Mouse (Mus musculus): ENCODE results near the gene Rbfox1.
A peak's percentile ranks its signal among the peaks of the same experiment; 100 is the strongest.

Gene Rbfox1

DNA sequence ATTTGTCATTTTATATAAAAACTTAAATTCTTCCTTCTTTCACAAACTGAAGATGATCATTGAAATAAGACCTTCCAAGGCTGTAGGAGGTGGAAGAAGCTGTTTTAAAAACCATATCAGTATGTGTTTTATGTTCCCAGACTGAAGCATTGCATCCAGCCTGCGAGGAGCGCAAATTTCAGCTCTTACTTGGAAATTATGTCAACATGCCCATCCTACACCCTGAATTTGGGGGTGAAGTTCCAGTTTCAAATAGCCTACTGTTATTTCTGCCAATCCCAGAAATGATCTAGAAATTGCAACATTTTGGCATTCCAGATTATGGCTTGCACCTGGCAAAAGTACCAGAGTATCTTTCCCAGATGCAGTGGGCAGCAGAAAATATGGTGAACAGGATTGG, 1290.8 kb downstream of the Rbfox1 start:
- DNase-seq: no peak

DNA sequence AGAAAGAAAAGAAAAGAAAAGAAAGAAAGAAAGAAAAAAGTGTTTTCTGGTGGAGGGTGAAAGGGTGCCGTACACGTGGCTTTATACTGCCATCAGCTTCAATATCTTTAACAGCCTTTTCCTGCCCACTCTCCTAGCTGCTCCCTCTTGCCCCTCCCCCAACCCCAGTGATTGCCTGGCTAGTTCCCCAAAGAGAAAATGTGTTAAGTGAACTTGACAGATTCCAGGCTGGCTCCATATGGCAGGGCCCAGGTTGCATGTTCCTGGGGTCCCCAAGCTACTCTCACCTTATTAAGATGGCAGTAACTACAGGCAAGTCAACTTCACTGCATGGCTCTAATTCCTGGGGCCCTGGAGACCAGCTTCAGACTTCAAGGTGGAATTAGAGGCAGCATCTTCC, 1302.6 kb downstream of the Rbfox1 start:
- DNase-seq: no peak

DNA sequence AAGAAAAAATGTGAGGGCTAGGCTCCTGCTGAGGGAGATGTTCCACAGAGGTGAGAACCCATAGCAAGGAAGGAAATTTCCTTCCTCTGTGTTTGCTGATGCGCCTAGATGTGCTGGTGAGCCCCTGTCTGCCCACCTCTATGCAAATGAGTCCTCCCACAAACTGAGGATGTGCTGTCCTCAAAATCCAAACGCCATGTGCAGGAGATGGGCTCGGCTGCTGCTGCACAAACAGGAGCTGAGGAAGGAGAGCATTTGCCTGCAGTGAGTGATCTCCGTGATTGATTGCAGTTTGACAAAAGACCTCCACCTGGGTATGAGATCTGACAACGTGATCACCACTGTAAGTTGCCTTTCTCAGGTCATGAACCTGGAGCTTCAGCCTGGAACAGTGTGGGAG, 1308.4 kb downstream of the Rbfox1 start:
- no peak for DNase-seq

DNA sequence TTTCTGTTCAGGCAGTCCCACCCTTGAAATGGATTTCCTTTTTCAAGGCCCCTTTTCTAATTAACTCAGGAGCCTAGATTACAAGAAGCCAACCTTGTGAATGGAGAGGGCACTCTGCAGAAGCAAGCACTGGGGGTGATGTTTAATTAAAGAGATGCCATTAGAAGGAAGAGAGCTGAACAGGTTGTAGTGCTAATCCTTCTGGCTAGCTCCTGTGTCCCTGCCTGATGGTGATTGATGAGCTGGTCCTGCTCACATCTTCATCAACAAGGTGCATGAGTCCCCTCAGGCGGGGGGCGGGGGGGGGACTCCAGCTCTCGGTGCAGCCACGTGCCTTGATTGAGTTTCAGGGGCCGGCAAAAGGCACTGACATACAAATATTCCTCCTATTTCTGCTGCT, 1312.8 kb downstream of the Rbfox1 start:
- DNase-seq: no peak

DNA sequence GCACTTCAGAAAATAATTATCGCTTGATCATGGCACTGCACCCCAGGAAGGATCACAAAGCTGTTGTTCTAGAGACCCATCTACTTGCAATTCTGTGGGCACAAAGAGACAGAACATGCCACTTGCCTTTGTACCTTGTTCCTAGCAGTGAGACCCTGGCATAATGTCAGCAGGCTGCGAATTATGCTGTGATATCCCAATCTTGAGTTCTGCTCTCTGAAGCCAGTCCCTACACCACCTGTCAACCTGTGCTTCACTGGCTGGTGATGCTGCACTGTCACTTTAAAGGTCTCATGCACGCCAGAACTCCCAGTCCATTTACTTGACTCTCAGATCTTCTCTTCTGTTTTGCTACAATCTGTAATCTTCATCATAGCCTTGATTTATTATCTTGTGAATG, 1315.1 kb downstream of the Rbfox1 start:
- DNase-seq: no peak

DNA sequence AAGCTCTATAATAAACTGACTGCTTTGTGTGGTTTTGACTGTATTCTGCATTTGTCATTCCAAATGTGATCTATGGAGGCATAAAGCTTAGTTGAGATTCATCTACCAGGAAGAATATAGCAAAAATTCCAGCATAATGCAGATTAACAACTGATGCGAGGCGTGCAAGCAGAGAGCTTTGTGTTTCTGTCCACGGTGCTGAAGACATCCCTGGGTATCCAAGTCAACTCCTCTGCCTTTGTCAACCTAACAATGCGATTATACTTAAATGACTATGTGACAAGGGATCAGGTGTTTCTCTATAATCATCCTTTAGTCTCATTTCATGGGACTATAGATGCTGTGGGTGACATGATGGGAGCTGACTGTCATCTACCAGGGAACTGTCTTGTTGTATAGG, 1316.7 kb downstream of the Rbfox1 start:
- DNase-seq: no peak

DNA sequence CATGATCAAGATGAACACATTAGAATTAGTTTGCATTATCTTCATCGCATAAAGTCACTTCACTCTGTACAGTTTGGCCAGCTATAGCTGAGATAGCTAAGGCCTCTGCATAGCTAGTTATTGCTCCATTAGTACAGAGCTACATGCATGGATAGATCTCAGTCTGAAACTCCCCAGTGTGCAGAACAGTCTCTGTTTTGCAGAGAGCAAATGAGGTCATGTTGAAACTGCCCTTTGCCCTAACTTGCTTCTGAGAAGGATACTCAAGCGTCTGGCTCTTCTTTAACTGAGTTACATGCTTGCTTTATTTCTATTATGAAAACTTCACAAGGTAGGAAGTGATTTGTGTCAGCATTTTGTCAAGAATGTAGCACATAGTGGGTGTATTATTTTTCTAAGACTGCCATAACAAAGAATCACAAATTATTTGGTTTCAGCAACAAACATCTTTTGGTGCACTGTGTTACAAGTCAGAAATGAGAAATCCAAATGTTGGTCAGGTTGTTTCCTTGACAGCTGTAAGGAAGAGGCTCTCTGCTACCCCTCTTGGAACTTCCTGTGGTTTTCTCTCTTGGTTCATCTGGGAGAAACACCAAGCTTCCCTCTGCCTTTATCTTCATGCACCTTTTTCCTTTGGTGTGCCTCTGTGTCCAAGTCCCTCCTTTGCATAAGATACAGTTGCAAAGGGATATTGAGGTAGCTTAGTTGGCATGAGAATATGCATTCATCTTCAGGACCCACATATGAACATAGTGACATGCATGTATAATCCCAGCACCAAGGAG, 1321.2 kb downstream of the Rbfox1 start:
- DNase-seq: no peak

DNA sequence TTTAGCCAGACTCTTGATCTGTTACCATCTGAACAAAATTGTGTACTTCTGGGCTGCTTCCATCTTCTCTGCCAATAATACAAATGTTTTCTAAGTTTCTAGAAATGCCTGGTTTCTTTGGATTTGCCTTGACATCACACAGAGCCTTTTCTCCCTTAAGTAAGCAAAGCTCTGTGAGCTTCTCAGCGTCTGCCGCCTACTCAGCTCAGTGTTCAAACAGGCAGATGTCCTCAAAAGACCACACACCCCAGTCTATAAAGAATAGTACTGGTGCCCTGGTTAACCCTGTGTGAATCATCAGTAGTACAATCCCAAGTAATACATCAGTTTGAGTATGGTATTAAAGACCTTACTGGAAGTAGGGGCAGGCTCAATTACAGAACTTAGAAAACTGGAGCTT, 1322.4 kb downstream of the Rbfox1 start:
- DNase-seq: no peak

DNA sequence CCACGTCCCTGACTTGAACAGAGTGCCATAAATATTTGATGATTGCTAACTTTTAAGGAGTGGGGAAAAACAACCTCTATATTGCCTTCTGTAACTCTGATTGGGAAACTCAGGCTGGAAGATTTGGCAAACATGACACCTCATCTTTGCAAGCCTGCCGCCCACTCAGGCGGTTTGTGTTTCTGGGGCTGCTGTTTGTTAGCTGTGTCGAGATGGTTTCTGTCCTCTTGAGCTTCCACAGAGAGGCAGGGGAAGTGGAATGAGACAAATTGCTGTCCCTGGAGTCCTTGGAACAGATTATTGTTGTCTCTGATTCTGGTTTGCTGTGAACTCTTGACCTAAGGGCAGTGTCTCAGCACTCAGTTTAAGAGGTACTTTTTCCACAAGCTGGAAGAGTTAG, 1327.6 kb downstream of the Rbfox1 start:
- peak in 1 of 2 experiments; percentile 10 for DNase-seq

DNA sequence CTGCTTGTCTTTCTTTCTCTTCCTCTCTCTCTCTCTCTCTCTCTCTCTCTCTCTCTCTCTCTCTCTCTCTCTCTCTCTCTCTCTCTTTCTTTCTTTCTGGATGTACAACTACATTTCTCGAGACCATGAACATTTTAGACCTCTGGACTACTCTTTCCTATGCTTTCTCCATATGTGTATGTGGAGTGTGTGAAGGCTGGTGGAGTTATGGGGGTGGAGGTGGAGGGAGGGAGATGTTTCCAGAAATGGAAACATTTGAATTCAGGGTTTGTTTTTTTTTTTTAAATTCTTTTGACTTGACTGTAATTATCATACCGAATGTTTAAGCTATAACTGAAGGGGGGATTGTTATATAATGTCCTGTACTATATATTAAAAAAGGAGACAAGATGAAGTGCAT, 1338.1 kb downstream of the Rbfox1 start:
- no peak for DNase-seq

DNA sequence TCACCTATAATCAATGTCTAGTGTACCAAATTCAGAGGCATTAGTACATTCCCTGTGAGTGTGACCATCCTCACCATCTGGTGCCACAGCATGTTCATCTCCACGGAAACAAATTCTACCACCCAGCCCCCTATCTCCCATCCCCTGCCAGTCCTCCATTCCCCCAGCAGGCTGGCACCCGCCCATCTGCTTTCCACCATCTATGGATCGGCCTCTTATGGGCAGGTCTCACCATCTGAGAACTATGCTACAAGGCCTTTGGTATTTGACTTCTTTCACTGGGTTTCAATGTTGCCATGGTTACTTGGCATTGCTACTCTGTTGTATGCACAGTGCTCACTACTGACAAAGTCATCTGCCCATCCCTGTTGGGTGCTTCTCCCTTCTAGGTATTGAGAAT, 1340.8 kb downstream of the Rbfox1 start:
- DNase-seq: no peak

DNA sequence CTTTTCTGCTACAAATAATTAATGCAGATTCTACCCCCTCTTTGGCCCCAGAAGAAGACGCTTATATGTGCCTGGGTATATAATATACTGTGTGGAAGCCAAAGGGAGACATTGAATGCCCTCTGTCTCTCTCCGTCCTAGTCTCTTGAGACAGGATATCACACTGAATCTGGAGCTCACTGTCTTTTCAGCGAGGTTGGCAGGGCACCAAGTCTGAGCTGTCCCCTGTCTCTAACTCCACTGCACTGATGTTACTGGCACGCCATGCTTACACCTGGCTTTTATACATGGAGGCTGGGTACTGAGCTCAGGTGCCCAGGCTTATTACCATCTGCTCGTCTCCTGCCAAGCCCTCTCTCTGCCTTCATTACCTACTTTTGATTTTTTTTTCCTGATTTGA, 1343.1 kb downstream of the Rbfox1 start:
- no peak for DNase-seq

DNA sequence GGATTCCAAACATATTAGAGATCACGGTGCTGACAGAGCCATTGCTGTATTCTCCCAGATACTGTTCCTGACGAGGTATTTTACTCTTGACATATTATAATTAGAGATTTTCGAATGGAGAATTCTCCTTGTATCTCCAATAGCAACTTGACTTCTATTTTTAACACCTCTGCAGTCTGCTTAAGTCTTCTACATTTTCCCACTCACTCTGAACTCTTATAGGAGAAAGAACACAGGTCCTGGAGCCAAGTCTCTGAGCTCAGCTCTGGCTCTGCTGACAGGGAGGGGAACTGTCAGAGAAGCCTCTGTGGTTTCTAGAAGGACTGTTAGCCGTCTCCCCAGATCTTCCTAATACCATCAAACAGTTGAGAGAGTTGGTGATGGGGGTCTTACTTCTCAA, 1344.1 kb downstream of the Rbfox1 start:
- DNase-seq: no peak

DNA sequence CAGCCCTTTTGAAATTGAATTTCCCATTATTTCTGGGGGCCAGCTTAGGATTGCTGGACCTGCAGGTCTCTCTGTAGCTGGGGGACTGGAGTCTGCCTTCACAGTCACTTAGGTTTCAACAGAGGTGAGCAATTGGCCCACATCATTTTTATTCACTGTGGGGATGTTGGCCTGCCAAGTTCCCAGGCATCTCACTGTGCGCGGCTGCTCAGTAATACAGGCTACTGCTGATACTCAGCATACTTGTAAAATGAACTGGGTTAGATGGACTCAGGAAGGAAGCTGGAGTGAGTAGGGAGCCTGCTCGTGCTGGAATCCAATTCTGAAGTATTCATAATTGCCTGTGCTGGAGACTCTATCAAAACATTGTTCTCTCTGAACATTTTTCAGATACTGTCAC, 1356.5 kb downstream of the Rbfox1 start:
- DNase-seq: no peak

DNA sequence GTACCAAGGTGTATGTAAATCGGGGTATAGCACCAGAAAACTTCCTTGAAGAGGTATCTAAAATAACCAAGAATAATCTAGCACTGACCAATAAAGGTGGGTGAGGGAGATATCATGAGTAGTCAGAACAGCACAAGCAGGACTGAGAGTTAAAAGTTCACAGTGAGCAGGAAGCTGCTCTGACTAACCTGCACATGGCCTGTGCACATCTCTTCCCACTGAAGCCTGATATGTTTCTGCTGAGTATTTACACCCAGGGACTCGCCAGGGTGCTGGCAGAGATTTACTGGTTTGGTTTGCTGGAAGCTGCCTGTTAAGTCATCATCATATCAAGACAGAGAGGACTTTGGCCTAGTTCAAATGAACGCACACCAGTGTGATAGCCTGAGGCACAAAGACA, 1357.3 kb downstream of the Rbfox1 start:
- no peak for DNase-seq

DNA sequence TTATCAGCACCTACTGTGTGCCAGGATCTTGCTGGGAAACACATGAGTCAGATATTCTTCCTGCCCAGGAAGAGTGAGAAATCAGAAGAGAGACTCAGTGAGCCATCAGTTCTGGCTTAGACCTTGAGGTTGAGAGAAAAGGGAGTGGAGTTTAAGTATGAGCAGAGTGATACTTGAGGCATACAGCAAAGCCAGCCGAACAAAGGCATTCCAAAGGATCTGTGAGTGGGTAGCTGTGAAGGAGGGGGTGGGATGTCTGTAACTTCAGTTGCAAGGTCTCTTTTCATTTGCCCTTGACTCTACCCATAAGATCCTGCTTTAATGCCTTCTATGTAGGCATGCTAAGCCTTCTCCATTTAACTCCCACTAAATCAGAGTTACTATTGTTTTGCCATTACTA, 1359.2 kb downstream of the Rbfox1 start:
- DNase-seq: no peak

DNA sequence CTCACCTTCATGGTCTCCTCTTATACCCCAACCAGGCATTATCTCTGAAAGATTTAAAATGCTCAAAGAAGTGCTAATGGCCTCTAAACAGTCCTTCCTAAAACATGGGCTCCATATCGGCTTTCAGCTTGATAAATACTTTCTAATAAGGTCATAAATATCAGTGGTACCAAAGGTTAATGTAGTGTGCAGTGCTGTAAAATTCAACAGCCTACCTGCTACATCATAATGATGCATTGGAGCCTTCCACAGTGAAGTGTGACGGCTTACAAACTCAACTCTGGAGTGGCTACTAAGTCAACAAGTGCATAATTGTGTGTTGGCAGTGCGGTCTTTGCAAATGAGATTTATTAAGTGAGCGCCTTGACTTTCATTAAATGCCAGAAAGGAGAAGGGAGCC, 1366.5 kb downstream of the Rbfox1 start:
- no peak for DNase-seq

DNA sequence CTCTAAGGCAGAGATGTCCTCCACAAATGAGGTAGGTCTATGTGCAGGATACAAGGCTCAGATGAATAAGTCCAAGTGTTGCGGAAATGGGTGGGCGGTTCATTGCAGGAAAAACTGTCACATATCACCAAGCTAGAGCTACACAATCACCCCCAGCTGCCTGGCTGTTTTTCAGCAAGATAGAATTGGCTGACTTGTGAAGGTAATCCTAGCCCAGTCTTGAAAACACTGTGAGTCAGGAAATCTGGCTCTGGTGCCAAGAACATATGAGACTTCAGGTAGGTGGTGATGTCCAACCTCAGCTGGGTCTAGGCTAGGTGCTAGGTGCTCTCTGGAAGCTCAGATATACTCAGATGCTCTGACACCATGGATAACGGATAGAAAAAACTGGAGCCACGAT, 1372.2 kb downstream of the Rbfox1 start:
- DNase-seq: no peak

DNA sequence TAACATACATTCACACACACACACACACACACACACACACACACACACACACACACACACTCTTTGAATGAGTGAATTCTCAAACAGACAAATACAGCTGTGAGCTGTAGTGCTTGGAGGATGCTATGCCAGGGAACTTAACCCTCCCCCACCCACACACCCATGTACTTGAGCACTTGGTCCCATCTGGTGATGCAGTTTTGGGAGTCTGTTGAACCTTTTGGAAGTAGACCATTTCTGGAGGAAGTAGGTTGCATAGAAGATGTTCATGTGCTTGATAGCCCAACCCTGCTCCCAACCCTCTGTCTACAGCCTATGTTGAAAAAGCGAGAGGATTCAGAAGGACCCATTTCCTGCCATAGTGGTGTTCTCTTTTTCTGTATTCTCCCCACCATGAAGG, 1378.1 kb downstream of the Rbfox1 start:
- no peak for DNase-seq

DNA sequence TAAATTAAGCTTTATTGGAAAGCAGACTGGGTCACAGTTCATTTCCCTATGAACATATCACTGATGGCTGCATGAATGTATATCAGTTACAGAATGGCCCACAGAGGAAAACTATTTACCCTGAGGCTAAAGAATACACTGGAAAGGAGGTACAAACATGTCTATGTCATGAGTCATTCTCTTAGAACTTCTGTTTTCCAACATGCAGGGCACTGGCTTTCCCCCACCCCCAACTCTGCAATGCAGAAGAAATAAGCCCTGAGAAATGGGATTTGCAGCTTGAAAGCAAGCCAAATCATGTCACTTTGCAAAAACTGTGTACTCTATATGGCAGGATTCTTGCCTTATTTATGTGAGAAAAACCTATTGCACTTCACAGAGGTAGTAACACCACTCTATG, 1380.6 kb downstream of the Rbfox1 start:
- no peak for DNase-seq

DNA sequence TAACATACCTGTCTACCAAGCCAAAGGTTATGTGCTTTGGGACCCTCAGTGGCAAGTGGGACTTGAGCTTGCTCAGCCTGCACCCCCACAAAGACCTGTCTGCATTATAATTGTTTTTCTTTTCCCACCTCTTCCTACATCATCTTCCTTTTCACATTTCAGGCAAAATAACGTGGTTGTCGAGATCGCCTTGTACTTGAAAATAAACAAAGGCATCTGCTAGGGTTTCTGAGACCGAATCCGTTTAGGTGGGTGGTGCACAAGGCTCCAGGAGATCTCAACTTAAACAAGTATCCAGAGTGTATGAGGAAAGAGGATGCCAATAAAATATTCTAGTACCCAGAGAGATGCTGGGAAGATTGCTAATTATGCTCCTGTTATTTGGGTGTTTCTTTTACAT, 1390.3 kb downstream of the Rbfox1 start:
- no peak for DNase-seq

DNA sequence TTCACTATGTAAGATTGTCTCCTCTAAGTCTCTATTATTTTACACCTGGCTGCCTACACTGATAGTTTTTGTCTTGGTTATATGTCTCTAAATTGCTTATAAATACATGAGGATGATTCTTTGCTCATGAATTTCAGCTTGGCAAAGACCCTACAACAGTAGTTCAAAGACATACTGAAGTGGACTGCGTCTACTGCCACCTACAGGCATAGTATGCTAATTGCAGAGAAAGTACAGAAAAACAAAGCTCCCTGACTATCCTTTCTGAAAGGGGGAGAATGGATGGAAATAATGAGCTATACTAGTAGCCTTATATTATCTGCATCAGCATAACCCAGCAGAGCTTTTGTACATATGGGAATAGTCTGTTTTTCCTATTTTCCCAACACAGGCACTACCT, 1390.7 kb downstream of the Rbfox1 start:
- no peak for DNase-seq

DNA sequence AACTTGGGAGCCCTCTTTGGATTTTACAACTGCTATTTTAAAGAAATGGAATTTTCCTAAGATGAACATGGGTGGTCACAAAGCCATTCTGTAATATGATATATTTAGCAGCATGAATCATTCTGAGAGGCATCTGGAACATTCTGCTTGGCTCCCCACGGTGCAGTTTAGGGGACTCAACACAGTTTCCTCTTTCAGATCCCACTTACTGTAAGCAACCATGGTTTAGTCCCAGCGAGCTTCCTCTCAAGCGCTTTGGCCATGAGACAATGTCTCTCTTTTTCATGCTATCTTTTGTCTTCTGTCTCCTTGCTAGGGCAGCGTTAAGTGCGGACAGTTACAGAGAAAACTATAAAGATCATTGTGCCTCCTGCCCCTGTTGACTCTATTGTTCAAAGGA, 1394.4 kb downstream of the Rbfox1 start:
- no peak for DNase-seq

DNA sequence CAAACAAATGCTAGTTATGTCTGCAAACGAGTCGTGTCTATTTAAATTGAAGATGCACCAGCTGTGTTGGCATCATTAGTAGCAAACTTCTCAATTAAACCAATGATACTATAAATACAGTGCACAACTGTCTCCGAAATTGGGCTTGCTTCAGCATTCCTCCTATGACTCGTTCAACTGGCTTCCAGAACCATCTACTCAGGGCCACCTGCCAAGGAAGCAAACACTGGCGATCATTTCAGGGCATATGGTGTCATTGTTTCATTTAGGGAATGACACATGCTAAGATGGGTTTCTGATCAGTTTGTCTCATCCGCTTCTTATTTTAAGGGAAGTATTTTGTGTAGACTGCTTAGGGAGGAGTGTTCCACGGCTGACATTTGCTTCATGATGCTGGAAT, 1397.1 kb downstream of the Rbfox1 start:
- no peak for DNase-seq

DNA sequence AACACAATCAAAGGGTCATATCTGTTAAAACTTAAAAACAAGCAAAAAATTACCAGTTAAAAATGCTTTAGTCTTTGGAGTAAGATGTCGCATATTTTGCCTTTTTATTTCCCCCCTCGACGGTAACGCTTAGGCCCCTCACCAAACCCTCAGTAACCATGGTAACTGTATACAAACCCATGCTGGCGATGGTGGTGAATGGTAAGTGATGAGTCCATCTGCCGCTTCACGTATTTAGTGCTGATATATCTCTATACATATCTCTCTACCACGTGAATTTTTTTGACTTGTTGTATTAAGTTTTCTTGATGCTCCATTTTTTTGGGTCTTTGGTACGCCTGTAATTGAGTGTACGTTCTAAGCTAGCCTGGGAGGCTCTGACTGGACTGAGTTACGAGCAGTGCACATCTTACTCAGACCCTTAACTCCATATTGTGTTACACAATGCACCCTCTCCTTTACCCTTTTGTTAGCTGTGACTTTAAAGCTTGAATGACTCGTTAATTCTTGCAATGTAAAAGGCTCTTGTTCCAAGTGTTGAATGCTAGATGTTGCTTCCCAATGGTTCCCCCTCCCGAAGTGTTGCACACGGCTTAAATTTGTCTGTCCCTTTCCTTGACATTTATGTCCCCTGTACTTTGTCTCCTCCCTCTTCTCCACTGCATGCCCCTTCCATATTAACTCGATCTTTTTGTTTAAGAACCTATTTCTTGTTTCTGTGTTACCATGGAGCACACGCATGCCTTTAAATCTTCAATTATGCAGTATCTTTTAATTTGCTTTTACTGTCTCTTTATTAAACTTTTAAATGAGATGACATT, 1408.0 kb downstream of the Rbfox1 start:
- DNase-seq: no peak
